Mouse (Mus musculus) activated CD4-positive, CD25-positive, alpha-beta regulatory T cell, adult 9 weeks (primary cell): Measurements from ENCODE around the gene Dip2b. TPM values are rescaled to one million over a fixed set of nuclear protein-coding genes. Genes with fewer than 3 reads are reported as not detected.

Experiments
- polyA plus RNA-seq: library from polyadenylated mRNA; unstranded; fragments of 100-300 nt; shearing (Covaris generic); gene quantifications from one replicate; pipeline ENCODE4 v1.2.1, GENCODE M21; 2017

Dip2b gene
- polyA plus RNA-seq: 12.2 TPM

GRCm38 (mm10) chr15:100038470-100038971 lies at the start of gene Dip2b:
Gene Dip2b (plus strand): TSS chr15:100038664.

GRCm38 (mm10) chr15:100227663-100228534 lies 189.4 kb downstream of the Dip2b start, which contains the start of gene Atf1:
Gene Atf1 (plus strand): TSS chr15:100227819.

Other genes with a start within 250 kb of the Dip2b start
- 4.7 TPM for gene Lima1, start 163.2 kb upstream of the Dip2b start, polyA plus RNA-seq
- not detected for gene Fam186a, start 71.6 kb upstream of the Dip2b start, polyA plus RNA-seq
- gene Larp4, start 68.6 kb upstream of the Dip2b start, polyA plus RNA-seq: 73.9 TPM
- 30.8 TPM for gene Atf1, start 189.2 kb downstream of the Dip2b start, polyA plus RNA-seq
- gene Tmprss12, start 242.2 kb downstream of the Dip2b start, polyA plus RNA-seq: not detected